Comparison of ENCODE assay signal across 15 mouse cellular contexts in genomic region chr10:8504832-8505231, GRCm38 (mm10). TPM values are rescaled to one million over a fixed set of nuclear protein-coding genes. Genes with fewer than 3 reads are reported as not detected.
DNase-seq lines count a peak whose midpoint lies in the region; ATAC-seq lines count a peak whose summit lies in the region.
"Had no signal": no experiment of that assay in that cellular context is flagged by ENCODE, and none has a peak within 500 bp of the region (broad histone marks: within the 10 kb centered on the region; RNA-seq: fewer than 3 reads in every experiment).

No protein-coding gene starts in this region.

- no peaks in the 10 kb centered on the region for H3K27me3 ChIP-seq in embryonic facial prominence, embryonic 14.5 days (replicated peaks; ENCODE audit: control insufficient read depth, insufficient read depth, low read length)
- H3K27me3 ChIP-seq: embryonic facial prominence, embryonic 12.5 days; heart, embryonic 13.5 days; hindbrain, embryonic 15.5 days; liver, embryonic 12.5 days had no signal

- WGBS in embryonic facial prominence, embryonic 14.5 days = 50% methylated on average over 4 of the region's 4 CpGs

- H3K27ac ChIP-seq in embryonic facial prominence, embryonic 14.5 days (replicated peaks; ENCODE audit: low read depth, low read length) = peak overlapping the region; percentile 2
- H3K27ac ChIP-seq: embryonic facial prominence, embryonic 12.5 days; heart, embryonic 13.5 days; hindbrain, embryonic 15.5 days; liver, embryonic 12.5 days had no signal

- ATAC-seq in CD4-positive, CD25-positive, alpha-beta regulatory T cell, adult 4 months = no peak
- no peak for ATAC-seq in embryonic facial prominence, embryonic 14.5 days (ENCODE audit: low read depth)
- peak; percentile 68 for ATAC-seq in megakaryocyte, adult 5-6 weeks (ENCODE audit: poor library complexity, severe bottlenecking)
- ATAC-seq: forebrain, embryonic 16.5 days; liver, embryonic 12.5 days had no signal

- H3K36me3 ChIP-seq in embryonic facial prominence, embryonic 14.5 days (ENCODE audit: control insufficient read depth, insufficient read depth, low read length) = no peaks in the 10 kb centered on the region
- H3K36me3 ChIP-seq: embryonic facial prominence, embryonic 12.5 days; heart, embryonic 13.5 days; hindbrain, embryonic 15.5 days; liver, embryonic 12.5 days had no signal

- H3K4me1 ChIP-seq in embryonic facial prominence, embryonic 14.5 days (ENCODE audit: control insufficient read depth, insufficient read depth, low read length) = peaks cover 9% of the 10 kb centered on the region; the same call in 1 of the 2 replicates
- H3K4me1 ChIP-seq: hindbrain, embryonic 15.5 days; liver, embryonic 12.5 days had no signal

- intact Hi-C loops in heart, postnatal 10 days (cut with DNase I) = no loop called here

- H3K9ac ChIP-seq in embryonic facial prominence, embryonic 14.5 days (ENCODE audit: low read depth, low read length) = no peak overlapping the region
- H3K9ac ChIP-seq: embryonic facial prominence, embryonic 12.5 days; heart, embryonic 13.5 days; hindbrain, embryonic 15.5 days; liver, embryonic 12.5 days had no signal

- H3K4me3 ChIP-seq in embryonic facial prominence, embryonic 14.5 days (ENCODE audit: low read depth, low read length) = no peak overlapping the region
- H3K4me3 ChIP-seq: embryonic facial prominence, embryonic 12.5 days; heart, embryonic 13.5 days; hindbrain, embryonic 15.5 days; liver, embryonic 12.5 days had no signal

- 0 out of 2 replicates have a peak overlapping the region, but pooled peaks have one; percentile 25 for H3K4me2 ChIP-seq in embryonic facial prominence, embryonic 14.5 days (ENCODE audit: low read depth, low read length)
- H3K4me2 ChIP-seq: embryonic facial prominence, embryonic 12.5 days; hindbrain, embryonic 15.5 days; liver, embryonic 12.5 days had no signal

- DNase-seq in CD4-positive, CD25-positive, alpha-beta regulatory T cell, adult 2 months (ENCODE audit: low read depth, low spot score) = peak; percentile 11
- DNase-seq in heart, postnatal 4 days = peak; percentile 24
- no peak for DNase-seq in heart, postnatal 10 days
- DNase-seq in embryonic facial prominence, embryonic 14.5 days (ENCODE audit: low spot score) = peak; percentile 19
- no peak for DNase-seq in cerebellum, postnatal 36 days
- DNase-seq in cerebellum, postnatal 4 days (ENCODE audit: low spot score in 2 of 2) = no peak
- DNase-seq: cerebellum, adult 2 months; kidney, adult 9 months had no signal

- H3K9me3 ChIP-seq in embryonic facial prominence, embryonic 14.5 days (ENCODE audit: control insufficient read depth, low read length) = no peaks in the 10 kb centered on the region
- H3K9me3 ChIP-seq: embryonic facial prominence, embryonic 12.5 days; heart, embryonic 13.5 days; hindbrain, embryonic 15.5 days; liver, embryonic 12.5 days had no signal

RNA-seq across cellular contexts. Expression of gene Ust, which starts 13.8 kb away (rescaled TPM):
- polyA plus RNA-seq in CD4-positive, CD25-positive, alpha-beta regulatory T cell, adult 4 months (2017; shearing (Covaris generic)) = under 1 TPM; 0.44 to 0.63 TPM
- 1 to 10 TPM; 3.0 to 3.1 TPM for total RNA-seq in heart, postnatal 4 days (2021)
- total RNA-seq in heart, postnatal 10 days (2021) = 1 to 10 TPM; 2.4 to 2.8 TPM
- polyA plus RNA-seq in embryonic facial prominence, embryonic 14.5 days (2014; fragmentation: Nextera tagmentation; extraction: Ambion mirVana) = 10.8 and 11.2 TPM in 2 replicates
- 1.6 and 2.1 TPM in 2 replicates for total RNA-seq in megakaryocyte, adult 5-6 weeks (2015)
- total RNA-seq in megakaryocyte, adult 5-6 weeks (2017) = 0.85 and 1.2 TPM in 2 replicates

Comparison
In these comparisons a context has a peak if more than half of its experiments do, and no peak if none do; other contexts are left out.
1. DNase-seq: peak in CD4-positive, CD25-positive, alpha-beta regulatory T cell, adult 2 months (single experiment), heart, postnatal 4 days (single experiment) and embryonic facial prominence, embryonic 14.5 days (single experiment); none in heart, postnatal 10 days (0 of 2), cerebellum, postnatal 36 days (0 of 2) and cerebellum, postnatal 4 days (0 of 2).